Mouse (Mus musculus) megakaryocyte, adult 5-6 weeks (primary cell): Measurements from ENCODE around the gene Srsf1. TPM values are rescaled to one million over a fixed set of nuclear protein-coding genes. Genes with fewer than 3 reads are reported as not detected.

Source experiments
- ATAC-seq: 2 replicates; pipeline ENCODE4 v1.8.0; 2016; ENCODE audit warnings: mild to moderate bottlenecking, inconsistent platforms; ENCODE audit not compliant: poor library complexity, severe bottlenecking
- total RNA-seq, 2 experiments: library from RNA; stranded (forward) in 1 of 2; stranded (reverse) in 1 of 2; fragments of 153-499, 151-499 nt in 1 of 2; fragments of 221-1000, 200-1000 nt in 1 of 2; gene quantifications; 2 replicates each; pipeline versions ENCODE4 v1.2.3 to v1.2.4; 2015 to 2017

Gene Srsf1
- total RNA-seq (2015) (146 and 156 TPM in 2 replicates), total RNA-seq (2017) (369 and 388 TPM in 2 replicates)

DNA sequence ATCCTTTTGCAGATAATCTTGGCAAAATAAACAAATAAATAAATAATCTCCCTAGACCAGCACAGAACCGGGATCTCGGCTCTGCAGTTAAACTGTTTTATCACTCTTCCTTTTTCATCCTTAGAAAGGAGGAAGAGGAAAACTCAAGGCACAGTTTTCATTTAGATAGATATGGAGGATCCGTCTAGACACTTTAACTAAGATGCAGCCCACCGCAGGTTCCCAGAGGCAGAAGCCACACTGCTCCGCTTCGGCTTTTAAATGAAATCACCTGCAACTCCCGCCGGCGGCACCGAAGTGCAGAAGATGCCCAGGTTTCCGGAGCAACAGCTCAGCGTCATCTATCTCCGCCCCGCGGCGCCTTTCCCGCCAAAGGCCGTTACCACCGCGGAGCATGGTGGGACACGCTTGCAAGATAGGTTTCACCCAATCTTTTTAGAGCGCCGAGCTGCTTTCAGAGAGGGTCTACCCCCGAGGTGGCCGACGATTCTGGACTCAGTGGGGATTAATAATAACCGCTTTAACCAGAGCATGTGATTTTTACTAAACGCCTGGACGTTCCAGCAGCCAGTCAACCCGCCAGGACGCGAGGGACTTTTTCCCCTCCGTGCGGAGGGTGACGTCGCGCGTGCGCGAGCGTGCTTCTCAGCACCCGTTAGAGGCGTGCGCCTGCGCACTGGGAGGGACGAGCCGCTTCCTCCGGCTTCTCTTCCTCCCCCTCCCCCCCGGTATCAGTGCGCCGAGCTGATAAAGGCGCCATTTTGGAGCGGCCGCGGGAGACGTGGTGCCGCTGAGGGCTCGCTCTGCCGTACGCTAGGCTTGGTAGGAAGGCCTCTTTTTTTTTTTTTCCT is at the start of gene Srsf1:
Gene Srsf1 (plus strand): TSS at position 430 of the 851 bp plus-strand sequence.
- peak; percentile 89 for ATAC-seq

GRCm38 (mm10) chr11:87999751-88000150 is 47.4 kb upstream of the Srsf1 start:
- no peak for ATAC-seq

DNA sequence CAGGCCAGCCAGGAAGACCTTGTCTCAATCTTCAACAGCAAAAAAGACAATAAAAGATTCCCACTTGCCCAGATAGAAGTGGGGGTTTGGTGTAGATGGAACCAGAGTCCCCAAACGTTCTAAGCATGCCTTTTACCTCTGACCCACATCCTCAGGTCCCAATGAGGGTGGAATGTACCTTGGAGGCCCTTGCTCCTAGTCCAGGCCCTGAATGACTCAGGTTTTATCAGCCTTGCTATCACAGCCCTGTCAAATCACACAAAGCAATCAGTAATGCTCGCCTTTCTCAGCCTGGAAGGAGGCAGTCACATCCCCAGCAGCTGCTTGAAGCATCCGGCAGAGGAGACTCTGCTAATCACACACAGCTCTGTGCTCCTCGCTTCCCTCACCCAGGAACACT is 44.4 kb upstream of the Srsf1 start:
- no peak for ATAC-seq

GRCm38 (mm10) chr11:88004123-88004522 is 43.0 kb upstream of the Srsf1 start:
- ATAC-seq, result no peak

DNA sequence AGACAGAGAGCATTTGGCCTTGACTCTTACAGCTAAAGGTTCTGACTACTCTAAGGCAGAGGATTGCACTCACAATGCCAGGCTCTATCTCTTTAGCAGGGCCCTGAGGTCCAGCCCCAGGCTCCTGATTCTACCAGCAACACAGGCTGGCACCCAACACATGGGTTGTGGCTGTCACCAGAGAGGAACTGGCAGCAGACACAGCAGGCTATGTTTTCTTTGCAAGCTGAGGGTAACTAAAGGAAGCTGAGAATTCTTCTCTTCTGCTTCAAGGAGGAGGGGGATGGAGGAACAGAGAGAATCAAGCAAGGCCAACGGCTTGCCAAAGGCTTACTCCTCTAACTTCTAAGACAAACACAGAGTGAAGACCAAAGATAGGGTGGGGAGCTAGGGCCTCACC is 38.5 kb upstream of the Srsf1 start:
- ATAC-seq, result no peak

DNA sequence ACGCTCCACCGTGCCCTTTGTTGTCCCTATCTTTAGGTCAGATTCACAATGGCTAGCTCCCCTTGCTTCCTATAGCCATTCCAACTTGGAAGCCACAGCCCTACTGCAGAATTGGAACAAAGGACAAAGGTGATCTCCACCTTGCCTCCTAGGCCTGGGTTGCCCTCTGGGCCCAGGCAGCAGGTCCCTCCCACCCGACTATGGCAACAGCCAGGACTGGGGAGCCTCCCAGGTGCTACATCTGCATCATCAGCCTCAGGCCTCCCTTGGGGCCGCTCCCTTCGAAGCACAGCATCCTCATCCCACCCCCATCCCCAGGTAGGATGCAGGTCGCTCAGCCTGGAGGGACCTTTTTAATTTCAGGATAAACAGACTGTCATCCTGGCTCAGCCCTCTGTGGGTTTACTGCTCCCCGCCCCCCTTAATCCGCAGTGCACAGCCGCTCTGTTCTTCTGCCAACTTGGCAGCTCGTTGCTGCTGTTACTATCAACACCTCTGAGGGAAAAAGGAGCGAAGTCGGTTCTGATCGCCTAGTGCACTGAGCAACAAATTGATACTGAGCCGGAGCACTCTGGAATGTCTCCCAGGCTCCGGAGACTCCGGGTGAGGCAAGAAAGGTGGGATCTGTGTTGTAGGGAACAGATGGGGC is 37.5 kb upstream of the Srsf1 start:
- ATAC-seq, result no peak

DNA sequence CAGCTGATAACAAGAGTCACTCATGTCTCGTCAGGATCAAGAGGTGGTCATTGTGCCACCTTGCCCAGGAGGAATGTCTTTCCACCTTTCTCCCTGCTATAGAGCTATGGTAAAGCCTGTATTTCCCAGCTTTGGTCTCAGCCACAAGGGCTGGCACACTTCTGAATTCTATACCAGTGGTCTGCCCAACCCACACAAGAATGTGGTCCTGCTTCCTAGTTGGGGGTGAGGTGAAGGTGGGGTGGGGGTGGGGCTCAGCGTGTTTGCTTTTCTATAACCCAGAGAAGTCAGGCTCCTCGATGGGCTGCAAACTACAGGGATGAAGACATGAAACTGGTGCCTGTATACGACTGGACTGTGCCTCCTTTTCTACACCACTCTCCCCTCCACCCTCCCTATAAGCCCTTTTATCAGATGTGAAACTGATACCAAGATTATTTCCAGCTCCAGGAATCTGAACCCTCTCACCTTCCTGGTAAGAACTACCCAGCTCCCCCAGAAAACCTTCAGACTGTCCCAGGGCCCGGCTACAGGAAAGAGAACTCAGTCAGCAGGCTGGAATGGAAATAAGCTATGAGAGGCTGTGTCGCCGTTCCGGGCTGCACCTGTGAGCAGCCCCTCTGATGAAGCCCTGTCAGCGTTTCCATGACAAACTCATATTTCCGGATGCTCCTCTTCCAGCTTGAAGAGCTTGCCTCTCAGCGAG is 35.8 kb upstream of the Srsf1 start:
- ATAC-seq, result no peak

GRCm38 (mm10) chr11:88011914-88012419 is 35.2 kb upstream of the Srsf1 start:
- no peak for ATAC-seq

DNA sequence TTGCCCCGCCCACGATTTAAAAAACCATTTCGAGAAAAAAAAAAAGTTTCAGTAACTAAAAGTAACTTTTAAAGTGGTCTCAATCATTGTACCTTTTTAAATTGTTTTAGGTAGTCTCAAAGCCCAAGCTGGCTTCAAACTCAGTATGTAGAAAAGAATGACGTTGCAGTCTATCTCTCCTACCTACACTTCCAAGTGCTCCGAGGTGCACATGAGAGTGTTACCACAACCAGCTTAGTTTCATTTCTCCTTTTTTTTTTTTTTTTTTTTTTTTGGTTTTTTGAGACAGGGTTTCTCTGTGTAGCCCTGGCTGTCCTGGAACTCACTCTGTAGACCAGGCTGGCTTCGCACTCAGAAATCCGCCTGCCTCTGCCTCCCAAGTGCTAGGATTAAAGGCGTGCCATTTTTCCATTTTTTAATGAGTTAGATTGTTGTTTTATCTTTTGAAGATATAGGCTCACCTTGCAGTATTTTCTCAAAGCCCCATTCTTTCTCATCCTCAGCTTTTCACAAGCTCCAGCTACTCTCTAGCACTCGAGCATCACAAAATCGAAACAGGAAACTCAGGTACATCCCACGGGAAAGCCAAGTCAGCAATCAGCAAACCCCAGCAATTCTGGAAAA is 34.4 kb upstream of the Srsf1 start:
- ATAC-seq, result no peak

- no peak for ATAC-seq
Observed at GRCm38 (mm10) chr11:88013632-88014031, 33.5 kb upstream of the Srsf1 start.

- ATAC-seq, result no peak
Observed at GRCm38 (mm10) chr11:88015161-88015560, 32.0 kb upstream of the Srsf1 start.

DNA sequence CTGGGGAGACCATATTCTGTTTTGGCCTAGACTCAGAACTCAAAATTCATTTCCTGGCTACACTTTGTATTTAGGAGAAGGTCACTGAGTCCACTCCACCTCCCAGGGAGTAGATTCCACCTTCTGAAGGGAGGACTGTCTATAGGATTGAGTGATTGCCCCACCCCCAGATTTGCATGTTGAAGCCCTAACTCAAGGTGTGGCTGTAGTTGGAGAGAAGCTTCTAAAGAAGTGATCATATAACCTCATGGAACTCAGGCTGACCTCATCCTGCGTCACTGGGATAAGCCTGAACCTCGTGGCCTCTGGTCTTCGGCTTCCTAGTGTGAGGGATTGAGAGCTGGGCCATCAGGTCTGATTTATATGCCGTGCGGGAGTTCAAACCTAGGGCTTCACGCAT is 31.4 kb upstream of the Srsf1 start:
- ATAC-seq, result no peak

GRCm38 (mm10) chr11:88023933-88024332 is 23.2 kb upstream of the Srsf1 start:
- no peak for ATAC-seq

DNA sequence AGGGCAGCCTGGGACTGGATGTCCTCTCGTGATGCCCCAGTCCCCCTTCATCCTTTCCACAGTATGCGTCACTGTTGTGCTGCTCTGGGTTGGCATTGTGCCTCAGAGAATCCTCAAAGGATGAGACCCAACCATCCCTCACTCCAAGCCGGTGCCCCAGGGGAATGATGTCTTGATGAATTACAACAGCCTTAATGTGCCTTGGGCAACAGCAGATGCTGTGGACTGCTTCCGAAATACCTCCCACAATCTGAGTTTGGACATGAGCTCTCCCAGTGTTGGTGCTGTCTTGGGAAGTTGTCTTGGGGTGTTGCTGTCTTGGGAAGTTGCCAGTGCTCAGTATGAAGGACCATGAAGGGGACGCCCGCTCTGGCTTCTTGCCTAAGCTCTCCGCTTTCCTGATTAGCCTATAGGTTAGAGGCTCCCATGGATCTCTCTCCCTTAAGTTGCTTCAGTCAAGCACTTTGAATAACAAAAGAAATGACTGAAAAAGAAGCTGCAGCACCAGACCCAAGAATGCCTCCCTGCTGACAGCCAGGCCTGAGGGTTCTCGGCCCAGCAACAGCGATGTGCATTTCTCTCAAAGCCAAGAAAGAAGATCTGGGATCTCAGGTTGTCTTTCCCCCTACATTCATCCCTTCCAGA is 19.7 kb upstream of the Srsf1 start:
- no peak for ATAC-seq

- no peak for ATAC-seq
Observed at GRCm38 (mm10) chr11:88028193-88028684, 18.9 kb upstream of the Srsf1 start.

GRCm38 (mm10) chr11:88030219-88030618 is 17.0 kb upstream of the Srsf1 start:
- no peak for ATAC-seq

- no peak for ATAC-seq
Observed at GRCm38 (mm10) chr11:88030836-88031235, 16.3 kb upstream of the Srsf1 start.

GRCm38 (mm10) chr11:88031753-88032152 is 15.4 kb upstream of the Srsf1 start:
- no peak for ATAC-seq

DNA sequence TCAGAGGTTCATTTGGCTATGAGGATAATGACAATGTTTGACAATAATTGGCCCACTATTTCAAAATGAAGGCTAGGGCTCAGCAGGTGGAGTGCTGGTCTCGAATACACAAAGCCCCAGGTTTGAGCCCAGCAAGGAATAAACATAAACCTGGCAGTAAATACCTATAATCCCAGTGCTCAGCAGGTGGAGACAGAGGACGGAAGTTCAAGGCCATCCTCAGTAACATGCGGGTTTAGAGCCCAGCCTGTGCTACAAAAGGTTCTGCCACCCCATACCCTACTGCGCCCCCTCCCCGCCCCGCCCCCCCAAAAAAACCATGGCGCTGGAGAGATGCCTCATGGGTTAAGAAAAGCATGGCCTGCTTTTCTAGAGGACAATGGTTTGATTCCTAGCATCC is 11.2 kb upstream of the Srsf1 start:
- no peak for ATAC-seq

DNA sequence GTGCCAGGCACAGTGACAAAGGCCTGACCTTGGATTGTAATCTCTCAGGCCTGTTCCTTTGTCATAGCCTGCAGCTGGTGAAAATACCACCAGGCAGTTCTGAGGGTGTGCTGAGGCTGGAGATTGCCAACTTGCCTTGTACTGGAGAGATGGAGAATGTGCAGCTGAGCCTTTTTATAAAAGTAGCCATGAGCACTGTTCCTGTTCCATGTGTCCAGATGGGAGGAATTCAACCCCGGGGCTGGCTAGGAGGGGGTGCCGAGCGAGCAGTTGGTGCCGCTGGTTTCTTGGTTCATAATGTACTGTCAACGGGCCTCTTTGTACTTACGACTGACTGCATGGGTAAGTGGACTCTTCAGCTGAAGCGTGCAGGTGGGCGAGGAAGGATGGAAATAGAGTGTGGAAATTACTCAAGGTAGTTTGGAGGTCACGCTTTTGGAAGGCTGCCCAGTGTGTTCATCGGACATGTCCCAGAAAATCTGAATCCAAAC is 10.4 kb upstream of the Srsf1 start:
- no peak for ATAC-seq
